Mouse (Mus musculus) heart, embryonic 14.5 days (tissue): ENCODE measurements around the gene Ifit2. TPM values are rescaled to one million over a fixed set of nuclear protein-coding genes. Genes with fewer than 3 reads are reported as not detected.
"Not testable (repeated sequence)": the region's sequence is repeated elsewhere in the genome, so short reads cannot be mapped to it uniquely, and the experiment has no call there.

ENCODE experiments used
- ATAC-seq: fragments of 200-750 bp; cut with Nextera tagmentation; 2 replicates; pipeline ENCODE4 v1.8.0; 2017; ENCODE audit warnings: low read depth, moderate TSS enrichment; ENCODE audit not compliant: insufficient number of reproducible peaks, insufficient read depth, low FRiP score
- H3K27ac ChIP-seq, 2 experiments: fragments of 200-500 bp in 1 of 2; fragments of 300-500 bp in 1 of 2; sonication (generic) in 1 of 2; replicated peaks in 1 of 2; 2 replicates each; pipeline ENCODE4 v1.5.1; 2012 to 2014; ENCODE audit warnings: low read depth in 2 of 2, low read length in 2 of 2, control low read depth in 1 of 2, mild to moderate bottlenecking in 1 of 2, mixed read lengths in 1 of 2; ENCODE audit not compliant: control insufficient read depth in 1 of 2, insufficient read depth in 1 of 2
- H3K27me3 ChIP-seq: fragments of 300-500 bp; sonication (generic); 2 replicates; pipeline ENCODE4 v1.6.1; 2014; ENCODE audit warnings: mild to moderate bottlenecking, low read length, control low read depth; ENCODE audit not compliant: control insufficient read depth, insufficient read depth
- H3K36me3 ChIP-seq: fragments of 300-500 bp; sonication (generic); 2 replicates; pipeline ENCODE4 v1.6.1; 2014; ENCODE audit warnings: mild to moderate bottlenecking, control low read depth, low read length, mixed read lengths; ENCODE audit not compliant: control insufficient read depth, insufficient read depth
- H3K4me1 ChIP-seq, 2 experiments: fragments of 200-500 bp in 1 of 2; fragments of 300-500 bp in 1 of 2; sonication (generic) in 1 of 2; 2 replicates each; pipeline ENCODE4 v1.6.1; 2012 to 2014; ENCODE audit warnings: low read length in 2 of 2, control low read depth in 1 of 2, mixed read lengths in 1 of 2; ENCODE audit not compliant: control insufficient read depth in 2 of 2, insufficient read depth in 2 of 2
- H3K4me2 ChIP-seq: fragments of 300-500 bp; sonication (generic); 2 replicates; pipeline ENCODE4 v1.6.1; 2014; ENCODE audit warnings: mild to moderate bottlenecking, low read length
- H3K4me3 ChIP-seq, 2 experiments: fragments of 200-500 bp in 1 of 2; fragments of 300-500 bp in 1 of 2; sonication (generic) in 1 of 2; 2 replicates each; pipeline ENCODE4 v1.5.1; 2012 to 2014; ENCODE audit warnings: low read length in 2 of 2, mild to moderate bottlenecking in 2 of 2, control low read depth in 1 of 2, low read depth in 1 of 2, moderate library complexity in 1 of 2; ENCODE audit not compliant: control insufficient read depth in 1 of 2, insufficient read depth in 1 of 2
- H3K9ac ChIP-seq: fragments of 300-500 bp; sonication (generic); 2 replicates; pipeline ENCODE4 v1.6.1; 2014; ENCODE audit warnings: mild to moderate bottlenecking, low read length
- H3K9me3 ChIP-seq: fragments of 300-500 bp; sonication (generic); 2 replicates; pipeline ENCODE4 v1.6.1; 2016; ENCODE audit warnings: low read length, control low read depth; ENCODE audit not compliant: control insufficient read depth
- WGBS: fragments of 180-500 bp; shearing (Covaris S2); extraction: QIAGEN DNeasy Blood & Tissue Kit; methylation state at CpG from one replicate; pipeline ENCODE4 v1.1.7; 2014; 5-methylcytosine and 5-hydroxymethylcytosine counted together
- polyA plus RNA-seq: library from polyadenylated mRNA; unstranded; fragments of >200 nt; fragmentation: Nextera tagmentation; extraction: Ambion mirVana; gene quantifications from 2 replicates; pipeline ENCODE4 v1.2.1, GENCODE M21; 2014

Gene Ifit2
- polyA plus RNA-seq, 1 experiment from 2014 or later: 9.0 TPM

DNA sequence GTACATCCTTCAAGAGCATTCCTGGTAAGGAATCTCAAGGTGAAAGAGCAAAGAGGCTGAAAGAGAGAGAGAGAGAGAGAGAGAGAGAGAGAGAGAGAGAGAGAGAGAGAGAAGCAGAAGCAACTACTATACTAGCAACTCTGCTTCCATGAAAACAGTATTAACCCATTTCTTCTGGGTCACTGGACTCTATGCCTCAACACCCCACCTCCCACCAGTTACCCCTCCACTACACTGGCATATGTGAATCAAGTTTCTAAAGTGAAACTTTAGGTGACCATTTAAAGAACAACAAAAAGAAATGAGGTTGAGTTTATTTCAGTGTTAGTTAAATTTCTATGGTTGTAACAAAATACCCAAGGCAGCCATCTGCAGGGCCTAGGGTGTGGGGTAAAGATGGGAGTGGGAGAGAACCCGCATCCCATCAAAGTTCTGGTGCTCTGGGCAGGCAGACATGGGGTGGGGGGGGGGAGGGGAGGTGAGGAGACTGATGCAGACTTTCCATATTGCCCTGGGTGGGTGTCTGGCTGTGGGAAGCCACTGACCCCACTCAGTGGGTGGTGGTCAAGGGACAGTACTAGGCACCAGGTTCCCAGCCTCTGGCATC lies 15.8 kb downstream of the Ifit2 start:
- Histone ChIP-seq H3K27me3 (no peaks in the 10 kb centered on the region), H3K4me2 (no peak overlapping the region), H3K9ac (no peak overlapping the region), H3K27ac (no peak overlapping the region), H3K36me3 (no peaks in the 10 kb centered on the region), H3K4me3 (no peak overlapping the region), H3K9me3 (no peaks in the 10 kb centered on the region), H3K4me1 (peaks cover 5 to 10% of the 10 kb centered on the region in 2 experiments; a peak in 2 of 4 replicates)
- 74% methylated on average over 1 of the region's 1 CpGs for WGBS
- ATAC-seq: no peak

- no peak overlapping the region for H3K27ac ChIP-seq
- ATAC-seq: no peak
- WGBS: 75% methylated on average over 7 of the region's 7 CpGs
- no peaks in the 10 kb centered on the region for H3K27me3 ChIP-seq
- no peak overlapping the region for H3K9ac ChIP-seq
- H3K36me3 ChIP-seq: peaks cover 14% of the 10 kb centered on the region
- no peak overlapping the region for H3K4me3 ChIP-seq
- H3K9me3 ChIP-seq: no peaks in the 10 kb centered on the region
- H3K4me2 ChIP-seq: no peak overlapping the region
- peaks cover 5 to 10% of the 10 kb centered on the region in 2 experiments; a peak in 2 of 4 replicates for H3K4me1 ChIP-seq
Observed at GRCm38 (mm10) chr19:34568988-34569895, 18.7 kb downstream of the Ifit2 start.

GRCm38 (mm10) chr19:34569896-34570476 lies 19.5 kb downstream of the Ifit2 start:
- Histone ChIP-seq H3K4me3 (no peak overlapping the region), H3K4me1 (peaks cover 5 to 10% of the 10 kb centered on the region in 2 experiments; a peak in 2 of 4 replicates), H3K27ac (no peak overlapping the region), H3K9ac (no peak overlapping the region), H3K4me2 (no peak overlapping the region), H3K27me3 (no peaks in the 10 kb centered on the region), H3K9me3 (no peaks in the 10 kb centered on the region), H3K36me3 (peaks cover 16% of the 10 kb centered on the region)
- ATAC-seq: no peak
- WGBS: 47% methylated on average over 4 of the region's 4 CpGs

DNA sequence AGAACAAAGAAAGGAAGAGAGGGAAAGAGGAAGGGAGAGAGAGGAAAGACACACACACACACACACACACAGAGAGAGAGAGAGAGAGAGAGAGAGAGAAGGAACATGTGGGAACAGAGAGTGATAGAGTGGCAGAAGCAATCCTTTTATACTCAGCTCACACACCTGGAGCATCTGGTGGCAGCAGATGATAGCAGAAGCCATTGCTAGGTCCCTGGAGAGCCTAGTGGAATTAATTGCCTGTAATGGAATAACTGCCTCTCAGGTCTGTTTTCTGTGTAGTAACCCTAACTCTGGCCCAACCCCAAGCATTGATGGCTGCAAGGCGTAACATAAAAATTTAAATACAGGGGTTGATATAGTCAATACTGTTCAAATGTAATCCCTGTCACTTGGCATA lies 20.6 kb downstream of the Ifit2 start:
- Histone ChIP-seq H3K4me1 (peaks cover 5 to 10% of the 10 kb centered on the region in 2 experiments; a peak in 2 of 4 replicates), H3K4me2 (no peak overlapping the region), H3K27me3 (no peaks in the 10 kb centered on the region), H3K9me3 (no peaks in the 10 kb centered on the region), H3K36me3 (peaks cover 16% of the 10 kb centered on the region), H3K4me3 (no peak overlapping the region), H3K9ac (no peak overlapping the region), H3K27ac (no peak overlapping the region)
- 93% methylated on average over 1 of the region's 1 CpGs for WGBS
- ATAC-seq: no peak

- no peak for ATAC-seq
- no peaks in the 10 kb centered on the region for H3K9me3 ChIP-seq
- no peak overlapping the region for H3K4me2 ChIP-seq
- H3K27me3 ChIP-seq: no peaks in the 10 kb centered on the region
- no peak overlapping the region for H3K4me3 ChIP-seq
- 90% methylated on average over 5 of the region's 5 CpGs for WGBS
- H3K9ac ChIP-seq: no peak overlapping the region
- peaks cover 16% of the 10 kb centered on the region for H3K36me3 ChIP-seq
- H3K4me1 ChIP-seq: peaks cover 5 to 10% of the 10 kb centered on the region in 2 experiments; a peak in 2 of 4 replicates
- no peak overlapping the region for H3K27ac ChIP-seq
Observed at GRCm38 (mm10) chr19:34573650-34574049, 23.2 kb downstream of the Ifit2 start.

GRCm38 (mm10) chr19:34577121-34577520 lies 26.6 kb downstream of the Ifit2 start:
- H3K27me3 ChIP-seq: no peaks in the 10 kb centered on the region
- no peaks in the 10 kb centered on the region for H3K9me3 ChIP-seq
- WGBS: 56% methylated on average over 1 of the region's 1 CpGs
- no peak overlapping the region for H3K4me3 ChIP-seq
- H3K27ac ChIP-seq: no peak overlapping the region
- ATAC-seq: no peak
- H3K4me2 ChIP-seq: no peak overlapping the region
- peaks cover 16% of the 10 kb centered on the region for H3K36me3 ChIP-seq
- no peaks in the 10 kb centered on the region for H3K4me1 ChIP-seq
- no peak overlapping the region for H3K9ac ChIP-seq

DNA sequence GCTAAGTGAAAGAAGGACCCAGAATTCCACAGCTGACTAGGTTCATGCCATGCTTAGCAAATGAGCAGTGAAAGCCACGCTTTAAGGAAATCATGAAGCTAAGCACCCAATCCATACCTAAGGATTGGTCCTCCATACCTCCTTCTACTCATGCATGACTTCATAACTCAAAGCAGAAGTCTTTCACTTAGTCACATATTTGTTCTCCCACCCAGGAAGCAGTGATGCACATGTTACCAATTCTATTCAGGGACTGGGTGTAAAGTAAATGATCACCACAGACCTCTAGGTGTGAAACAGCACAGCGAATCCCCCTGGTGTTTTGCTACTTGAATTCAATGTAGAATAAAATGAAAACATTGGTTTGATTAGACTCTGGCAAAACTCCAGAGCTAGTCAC lies 32.2 kb downstream of the Ifit2 start:
- H3K4me2 ChIP-seq, H3K4me1 ChIP-seq, H3K27ac ChIP-seq, H3K9me3 ChIP-seq, H3K27me3 ChIP-seq, ATAC-seq, H3K9ac ChIP-seq, H3K36me3 ChIP-seq, H3K4me3 ChIP-seq: not testable (repeated sequence)
- WGBS: 71% methylated on average over 2 of the region's 2 CpGs
